Mouse (Mus musculus) limb, embryonic 12.5 days (tissue): ENCODE measurements around the gene Pald1. TPM values are rescaled to one million over a fixed set of nuclear protein-coding genes. Genes with fewer than 3 reads are reported as not detected.

ENCODE experiments used
- ATAC-seq: fragments of 200-750 bp; cut with Nextera tagmentation; 2 replicates; pipeline ENCODE4 v1.8.0; 2017; ENCODE audit warnings: low read depth, moderate TSS enrichment; ENCODE audit not compliant: insufficient number of reproducible peaks, insufficient read depth, low FRiP score, low TSS enrichment
- H3K27ac ChIP-seq: fragments of 300-500 bp; sonication (generic); 2 replicates; pipeline ENCODE4 v1.5.1; 2016; ENCODE audit warnings: mild to moderate bottlenecking, moderate library complexity
- H3K27me3 ChIP-seq: fragments of 300-500 bp; sonication (generic); 2 replicates; pipeline ENCODE4 v1.6.1; 2016; ENCODE audit warnings: mild to moderate bottlenecking, moderate library complexity
- H3K36me3 ChIP-seq: fragments of 300-500 bp; sonication (generic); 2 replicates; pipeline ENCODE4 v1.6.1; 2016; ENCODE audit warnings: mild to moderate bottlenecking, moderate library complexity
- H3K4me1 ChIP-seq: fragments of 300-500 bp; sonication (generic); replicated peaks from 2 replicates; pipeline ENCODE4 v1.6.1; 2016
- H3K4me2 ChIP-seq: fragments of 300-500 bp; sonication (generic); 2 replicates; pipeline ENCODE4 v1.6.1; 2016; ENCODE audit warnings: mild to moderate bottlenecking, moderate library complexity
- H3K4me3 ChIP-seq: fragments of 300-500 bp; sonication (generic); replicated peaks from 2 replicates; pipeline ENCODE4 v1.5.1; 2016; ENCODE audit warnings: mild to moderate bottlenecking
- H3K9ac ChIP-seq: fragments of 300-500 bp; sonication (generic); replicated peaks from 2 replicates; pipeline ENCODE4 v1.6.1; 2016; ENCODE audit warnings: mild to moderate bottlenecking, moderate library complexity
- H3K9me3 ChIP-seq: fragments of 300-500 bp; sonication (generic); 2 replicates; pipeline ENCODE4 v1.6.1; 2016; ENCODE audit warnings: mild to moderate bottlenecking, moderate library complexity
- WGBS: fragments of 180-500 bp; shearing (Covaris S2); methylation state at CpG from one replicate; pipeline ENCODE4 v1.1.7; 2016; 5-methylcytosine and 5-hydroxymethylcytosine counted together
- polyA plus RNA-seq: library from polyadenylated mRNA; unstranded; fragments of >200 nt; fragmentation: Nextera tagmentation; extraction: Ambion mirVana; gene quantifications from 2 replicates; pipeline ENCODE4 v1.2.1, GENCODE M21; 2016

The Pald1 gene
- polyA plus RNA-seq, 1 experiment from 2014 or later = 25.8 TPM

GRCm38 (mm10) chr10:61370273-61370979 lies 12.9 kb downstream of the Pald1 start:
- Histone ChIP-seq H3K4me3 (no peak overlapping the region), H3K4me2 (peak overlapping the region; percentile 15), H3K9ac (no peak overlapping the region), H3K9me3 (no peaks in the 10 kb centered on the region), H3K4me1 (peaks cover 44% of the 10 kb centered on the region), H3K27ac (peak overlapping the region; percentile 82), H3K36me3 (no peaks in the 10 kb centered on the region), H3K27me3 (no peaks in the 10 kb centered on the region)
- 0 out of 2 replicates have a peak, but pooled peaks have one; percentile 15 for ATAC-seq
- WGBS = 23% methylated on average over 18 of the region's 18 CpGs

- Histone ChIP-seq H3K4me1 (peaks cover 41% of the 10 kb centered on the region), H3K9me3 (no peaks in the 10 kb centered on the region), H3K27ac (peak overlapping the region; percentile 82), H3K4me2 (no peak overlapping the region), H3K36me3 (no peaks in the 10 kb centered on the region), H3K9ac (no peak overlapping the region), H3K4me3 (no peak overlapping the region), H3K27me3 (no peaks in the 10 kb centered on the region)
- WGBS = 45% methylated on average over 5 of the region's 5 CpGs
- ATAC-seq = no peak
These were observed 13.6 kb downstream of the Pald1 start for GRCm38 (mm10) chr10:61369755-61370154.

- H3K9ac ChIP-seq = no peak overlapping the region
- peaks cover 32% of the 10 kb centered on the region for H3K4me1 ChIP-seq
- no peaks in the 10 kb centered on the region for H3K27me3 ChIP-seq
- no peaks in the 10 kb centered on the region for H3K36me3 ChIP-seq
- H3K4me2 ChIP-seq = no peak overlapping the region
- H3K9me3 ChIP-seq = peaks cover 1% of the 10 kb centered on the region; the same call in 1 of the 2 replicates
- H3K27ac ChIP-seq = no peak overlapping the region
- 75% methylated on average over 1 of the region's 1 CpGs for WGBS
- no peak for ATAC-seq
- H3K4me3 ChIP-seq = no peak overlapping the region
These were observed 17.4 kb downstream of the Pald1 start for GRCm38 (mm10) chr10:61365902-61366301.

GRCm38 (mm10) chr10:61364431-61364830 lies 18.9 kb downstream of the Pald1 start:
- 92% methylated on average over 6 of the region's 6 CpGs for WGBS
- Histone ChIP-seq H3K9ac (no peak overlapping the region), H3K27me3 (no peaks in the 10 kb centered on the region), H3K36me3 (no peaks in the 10 kb centered on the region), H3K27ac (no peak overlapping the region), H3K4me2 (no peak overlapping the region), H3K9me3 (peaks cover 6% of the 10 kb centered on the region; the same call in 1 of the 2 replicates), H3K4me3 (no peak overlapping the region), H3K4me1 (peaks cover 23% of the 10 kb centered on the region)
- no peak for ATAC-seq

- H3K27me3 ChIP-seq = no peaks in the 10 kb centered on the region
- peaks cover 24% of the 10 kb centered on the region for H3K4me1 ChIP-seq
- WGBS = 82% methylated on average over 8 of the region's 8 CpGs
- no peak overlapping the region for H3K9ac ChIP-seq
- peaks cover 6% of the 10 kb centered on the region; the same call in 1 of the 2 replicates for H3K9me3 ChIP-seq
- no peaks in the 10 kb centered on the region for H3K36me3 ChIP-seq
- H3K4me3 ChIP-seq = no peak overlapping the region
- H3K27ac ChIP-seq = no peak overlapping the region
- H3K4me2 ChIP-seq = no peak overlapping the region
- ATAC-seq = no peak
These were observed 20.3 kb downstream of the Pald1 start for GRCm38 (mm10) chr10:61362992-61363391.

- Histone ChIP-seq H3K9ac (no peak overlapping the region), H3K4me3 (no peak overlapping the region), H3K27ac (no peak overlapping the region), H3K9me3 (peaks cover 6% of the 10 kb centered on the region; the same call in 1 of the 2 replicates), H3K27me3 (no peaks in the 10 kb centered on the region), H3K4me2 (no peak overlapping the region), H3K36me3 (no peaks in the 10 kb centered on the region), H3K4me1 (peaks cover 27% of the 10 kb centered on the region)
- ATAC-seq = no peak
- 80% methylated on average over 9 of the region's 9 CpGs for WGBS
These were observed 20.8 kb downstream of the Pald1 start for GRCm38 (mm10) chr10:61362483-61362882.

- 95% methylated on average over 8 of the region's 8 CpGs for WGBS
- no peak for ATAC-seq
These were observed 22.7 kb downstream of the Pald1 start for GRCm38 (mm10) chr10:61360667-61361066.

GRCm38 (mm10) chr10:61359411-61359810 lies 23.9 kb downstream of the Pald1 start:
- WGBS = 69% methylated on average over 8 of the region's 8 CpGs
- H3K4me1 ChIP-seq = peaks cover 27% of the 10 kb centered on the region
- no peak overlapping the region for H3K9ac ChIP-seq

More at GRCm38 (mm10) chr10:61360667-61361066, 22.7 kb downstream of the Pald1 start:
- Histone ChIP-seq H3K36me3 (no peaks in the 10 kb centered on the region), H3K27me3 (no peaks in the 10 kb centered on the region), H3K4me2 (no peak overlapping the region), H3K4me1 (peaks cover 27% of the 10 kb centered on the region), H3K27ac (no peak overlapping the region), H3K4me3 (no peak overlapping the region), H3K9me3 (peaks cover 6% of the 10 kb centered on the region; the same call in 1 of the 2 replicates), H3K9ac (no peak overlapping the region)

GRCm38 (mm10) chr10:61357658-61358057 lies 25.7 kb downstream of the Pald1 start:
- no peak overlapping the region for H3K4me3 ChIP-seq
- ATAC-seq = no peak
- peaks cover 6% of the 10 kb centered on the region; the same call in 1 of the 2 replicates for H3K9me3 ChIP-seq
- H3K9ac ChIP-seq = no peak overlapping the region
- H3K27ac ChIP-seq = 0 out of 2 replicates have a peak overlapping the region, but pooled peaks have one; percentile 5
- no peak overlapping the region for H3K4me2 ChIP-seq
- H3K27me3 ChIP-seq = no peaks in the 10 kb centered on the region
- 58% methylated on average over 8 of the region's 8 CpGs for WGBS
- H3K36me3 ChIP-seq = peaks cover 20% of the 10 kb centered on the region
- H3K4me1 ChIP-seq = peaks cover 20% of the 10 kb centered on the region

More at GRCm38 (mm10) chr10:61359411-61359810, 23.9 kb downstream of the Pald1 start:
- no peaks in the 10 kb centered on the region for H3K27me3 ChIP-seq
- peaks cover 9% of the 10 kb centered on the region; the same call in 1 of the 2 replicates for H3K36me3 ChIP-seq
- H3K9me3 ChIP-seq = peaks cover 6% of the 10 kb centered on the region; the same call in 1 of the 2 replicates
- H3K4me2 ChIP-seq = no peak overlapping the region
- no peak overlapping the region for H3K27ac ChIP-seq
- ATAC-seq = no peak
- H3K4me3 ChIP-seq = no peak overlapping the region

- H3K27me3 ChIP-seq = no peaks in the 10 kb centered on the region
- H3K36me3 ChIP-seq = peaks cover 24% of the 10 kb centered on the region
- H3K27ac ChIP-seq = no peak overlapping the region
- WGBS = 86% methylated on average over 8 of the region's 8 CpGs
- peaks cover 6% of the 10 kb centered on the region; the same call in 1 of the 2 replicates for H3K9me3 ChIP-seq
- H3K4me3 ChIP-seq = no peak overlapping the region
- H3K9ac ChIP-seq = no peak overlapping the region
- H3K4me1 ChIP-seq = peaks cover 19% of the 10 kb centered on the region
- ATAC-seq = no peak
- H3K4me2 ChIP-seq = no peak overlapping the region
These were observed 26.8 kb downstream of the Pald1 start for GRCm38 (mm10) chr10:61356568-61356967.

GRCm38 (mm10) chr10:61356095-61356494 lies 27.2 kb downstream of the Pald1 start:
- Histone ChIP-seq H3K27me3 (no peaks in the 10 kb centered on the region), H3K36me3 (peaks cover 26% of the 10 kb centered on the region)

More at GRCm38 (mm10) chr10:61356095-61356494, 27.2 kb downstream of the Pald1 start:
- peaks cover 19% of the 10 kb centered on the region for H3K4me1 ChIP-seq
- no peak overlapping the region for H3K4me3 ChIP-seq
- 99% methylated on average over 5 of the region's 5 CpGs for WGBS
- H3K9ac ChIP-seq = no peak overlapping the region
- H3K9me3 ChIP-seq = 0 out of 2 replicates have a peak, but pooled peaks cover 6% of the 10 kb centered on the region
- H3K4me2 ChIP-seq = no peak overlapping the region
- ATAC-seq = no peak
- H3K27ac ChIP-seq = no peak overlapping the region
